Mouse (Mus musculus) myocyte (in vitro differentiated cells): ENCODE measurements around the gene Fbxl19.

Source experiments
- CEBPB ChIP-seq: IDR thresholded peaks from 2 replicates; pipeline ENCODE4 v1.6.1; 2011; ENCODE audit warnings: mild to moderate bottlenecking, moderate library complexity; ENCODE audit not compliant: poor library complexity, insufficient read depth, severe bottlenecking
- E2F4 ChIP-seq: IDR thresholded peaks from one replicate; pipeline ENCODE4 v1.6.1; 2011; ENCODE audit warnings: mild to moderate bottlenecking, control low read depth, moderate library complexity; ENCODE audit not compliant: insufficient read depth
- MAX ChIP-seq: IDR thresholded peaks from one replicate; pipeline ENCODE4 v1.6.1; 2011; ENCODE audit warnings: low read depth, mild to moderate bottlenecking, control low read depth
- MYOD1 ChIP-seq, 3 experiments: IDR thresholded peaks; one replicate each; pipeline ENCODE4 v1.6.1; 2011; ENCODE audit warnings: control low read depth in 2 of 3, low read depth in 2 of 3, mild to moderate bottlenecking in 2 of 3, moderate library complexity in 1 of 3; ENCODE audit not compliant: insufficient read length in 2 of 3, control insufficient read depth in 1 of 3
- MYOG ChIP-seq, 3 experiments: IDR thresholded peaks; one replicate each; pipeline ENCODE4 v1.6.1; 2011; ENCODE audit warnings: control low read depth in 2 of 3, low read depth in 2 of 3, mild to moderate bottlenecking in 2 of 3; ENCODE audit not compliant: insufficient read length in 2 of 3, control insufficient read depth in 1 of 3, insufficient read depth in 1 of 3
- POLR2A ChIP-seq: IDR thresholded peaks from one replicate; pipeline ENCODE4 v1.6.1; 2011; ENCODE audit warnings: low read depth, mild to moderate bottlenecking, control low read depth, moderate library complexity; ENCODE audit not compliant: insufficient read length
- POLR2AphosphoS2 ChIP-seq: IDR thresholded peaks from one replicate; pipeline ENCODE4 v1.6.1; 2011; ENCODE audit warnings: low read depth, control low read depth; ENCODE audit not compliant: insufficient read length
- SRF ChIP-seq: IDR thresholded peaks from one replicate; pipeline ENCODE4 v1.6.1; 2011; ENCODE audit warnings: low read depth; ENCODE audit not compliant: control insufficient read depth, insufficient read length
- USF1 ChIP-seq: IDR thresholded peaks from one replicate; pipeline ENCODE4 v1.6.1; 2011; ENCODE audit warnings: low read depth, mild to moderate bottlenecking, control low read depth, moderate library complexity

DNA sequence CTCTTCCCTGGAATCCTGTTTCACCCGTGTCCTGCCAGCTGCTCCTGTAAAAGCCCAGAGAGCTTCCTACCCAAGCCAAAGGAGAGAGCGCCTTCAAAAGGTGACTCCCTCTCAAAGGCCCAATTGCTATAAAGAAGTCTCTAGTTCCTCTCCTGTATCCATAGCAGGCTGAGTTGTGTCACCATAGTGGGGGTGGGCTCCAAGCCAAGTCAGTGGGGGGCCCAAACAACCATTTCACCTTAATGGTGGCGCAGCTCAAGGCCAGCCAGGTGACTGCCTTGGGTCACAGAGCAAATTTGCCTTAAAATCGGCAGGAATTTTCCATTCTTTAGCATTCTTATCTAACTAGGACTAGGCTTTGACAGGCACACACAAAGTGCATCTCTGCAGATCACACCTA lies 29.5 kb upstream of the Fbxl19 start:
- no peak for TF ChIP-seq POLR2A
- TF ChIP-seq E2F4: no peak
- no peak for TF ChIP-seq CEBPB
- TF ChIP-seq USF1: no peak
- TF ChIP-seq MAX: no peak
- no peak for TF ChIP-seq MYOD1 (IDR thresholded peaks at IDR 0.05; ENCODE audit: control insufficient read depth in 1 of 3, insufficient read length in 2 of 3, low read depth in 2 of 3)
- no peak for TF ChIP-seq POLR2AphosphoS2
- no peak for TF ChIP-seq SRF
- TF ChIP-seq MYOG (IDR thresholded peaks at IDR 0.05; ENCODE audit: control insufficient read depth in 1 of 3, insufficient read depth in 1 of 3, insufficient read length in 2 of 3, low read depth in 2 of 3): no peak
